Mouse (Mus musculus) megakaryocyte progenitor cell, adult 5-6 weeks (primary cell): ENCODE data around the gene Esyt2. TPM values are rescaled to one million over a fixed set of nuclear protein-coding genes. Genes with fewer than 3 reads are reported as not detected.

Experiments used
- ATAC-seq: replicated peaks from 2 replicates; pipeline ENCODE4 v1.8.0; 2016; ENCODE audit warnings: mild to moderate bottlenecking, moderate TSS enrichment, inconsistent platforms; ENCODE audit not compliant: poor library complexity
- total RNA-seq, 2 experiments: library from RNA; stranded (forward) in 1 of 2; stranded (reverse) in 1 of 2; fragments of 157-497, 149-512 nt in 1 of 2; fragments of 200-1000 nt in 1 of 2; gene quantifications; 2 replicates each; pipeline versions ENCODE4 v1.2.3 to v1.2.4; 2015 to 2017

The Esyt2 gene
- total RNA-seq, 2 experiments from 2014 or later, result 31.6 to 41.7 TPM

- peak; percentile 58 for ATAC-seq
Measured at GRCm38 (mm10) chr12:116433742-116434141, 152.7 kb downstream of the Esyt2 start.

- ATAC-seq, result peak; percentile 85
Measured at GRCm38 (mm10) chr12:116435232-116435631, 154.2 kb downstream of the Esyt2 start.

GRCm38 (mm10) chr12:116436125-116436524 is 155.1 kb downstream of the Esyt2 start:
- peak; percentile 65 for ATAC-seq

- ATAC-seq, result no peak
Measured at GRCm38 (mm10) chr12:116438591-116438990, 157.6 kb downstream of the Esyt2 start.

Other genes with a start within 250 kb of the Esyt2 start
- gene Zfp386, start 233.5 kb upstream of the Esyt2 start, total RNA-seq (2015), result 48.7 and 59.7 TPM in 2 replicates
- 35.5 and 37.2 TPM in 2 replicates for gene Zfp386, start 233.5 kb upstream of the Esyt2 start, total RNA-seq (2017)
- 0.64 and 2.3 TPM in 2 replicates for gene Vipr2, start 203.5 kb upstream of the Esyt2 start, total RNA-seq (2015)
- 2.4 and 3.4 TPM in 2 replicates for gene Vipr2, start 203.5 kb upstream of the Esyt2 start, total RNA-seq (2017)
- gene Wdr60, start 18.2 kb upstream of the Esyt2 start, total RNA-seq (2015), result 3.3 and 16.3 TPM in 2 replicates
- gene Wdr60, start 18.2 kb upstream of the Esyt2 start, total RNA-seq (2017), result 5.1 and 8.4 TPM in 2 replicates
- not detected in 2 replicates for gene Gm11027, start 5.8 kb upstream of the Esyt2 start, total RNA-seq (2015)
- not detected in 2 replicates for gene Gm11027, start 5.8 kb upstream of the Esyt2 start, total RNA-seq (2017)
- gene Ncapg2, start 124.2 kb downstream of the Esyt2 start, total RNA-seq (2015), result 68.9 and 72.7 TPM in 2 replicates
- gene Ncapg2, start 124.2 kb downstream of the Esyt2 start, total RNA-seq (2017), result 139 and 142 TPM in 2 replicates
- gene Ptprn2, start 204.5 kb downstream of the Esyt2 start, total RNA-seq (2015), result not detected in 2 replicates
- not detected in 2 replicates for gene Ptprn2, start 204.5 kb downstream of the Esyt2 start, total RNA-seq (2017)